Mouse (Mus musculus) MEL (cell line): Measurements from ENCODE around the gene Map3k6. TPM values are rescaled to one million over a fixed set of nuclear protein-coding genes. Genes with fewer than 3 reads are reported as not detected.
A peak's percentile ranks its signal among the peaks of the same experiment; 100 is the strongest.

Experiments
- DNase-seq: peaks from one replicate; pipeline ENCODE4 v3.0.0; 2011; ENCODE audit warnings: low read depth, low spot score
- H3K27ac ChIP-seq: 2 replicates; pipeline ENCODE4 v1.5.1; 2012; ENCODE audit warnings: low read depth, mild to moderate bottlenecking, control low read depth, low read length, moderate library complexity; ENCODE audit not compliant: control insufficient read depth
- H3K27me3 ChIP-seq, 2 experiments: fragments of 150-350 bp in 1 of 2; sonication (generic) in 1 of 2; 2 replicates each; pipeline ENCODE4 v1.6.1; 2012; ENCODE audit warnings: low read length in 2 of 2, mild to moderate bottlenecking in 2 of 2, improper control_type of control experiment in 1 of 2, moderate library complexity in 1 of 2; ENCODE audit not compliant: insufficient read depth in 2 of 2, control insufficient read depth in 1 of 2
- H3K36me3 ChIP-seq, 2 experiments: 2 replicates each; pipeline ENCODE4 v1.6.1; 2012 to 2014; ENCODE audit warnings: low read length in 2 of 2, improper control_type of control experiment in 1 of 2, inconsistent platforms in 1 of 2, mild to moderate bottlenecking in 1 of 2; ENCODE audit not compliant: insufficient read depth in 2 of 2, control insufficient read depth in 1 of 2
- H3K4me1 ChIP-seq, 2 experiments: fragments of 150-350 bp in 1 of 2; sonication (generic) in 1 of 2; 2 replicates each; pipeline ENCODE4 v1.6.1; 2012; ENCODE audit warnings: low read length in 2 of 2, improper control_type of control experiment in 1 of 2, mild to moderate bottlenecking in 1 of 2; ENCODE audit not compliant: insufficient read depth in 2 of 2, control insufficient read depth in 1 of 2
- H3K4me3 ChIP-seq, 2 experiments: fragments of 150-350 bp in 1 of 2; sonication (generic) in 1 of 2; 2 replicates each; pipeline ENCODE4 v1.5.1; 2012; ENCODE audit warnings: low read depth in 2 of 2, low read length in 2 of 2, mild to moderate bottlenecking in 2 of 2, moderate library complexity in 2 of 2, control low read depth in 1 of 2, improper control_type of control experiment in 1 of 2; ENCODE audit not compliant: control insufficient read depth in 1 of 2, insufficient read depth in 1 of 2
- H3K79me2 ChIP-seq: 2 replicates; pipeline ENCODE4 v1.6.1; 2012; ENCODE audit warnings: mild to moderate bottlenecking, low read length, moderate library complexity; ENCODE audit not compliant: control insufficient read depth, poor library complexity, insufficient read depth
- H3K9ac ChIP-seq: 2 replicates; pipeline ENCODE4 v1.6.1; 2012; ENCODE audit warnings: low read depth, mild to moderate bottlenecking, control low read depth, low read length, moderate library complexity; ENCODE audit not compliant: control insufficient read depth, poor library complexity, severe bottlenecking
- H3K9me3 ChIP-seq: fragments of 150-350 bp; sonication (generic); replicated peaks from 2 replicates; pipeline ENCODE4 v1.6.1; 2012; ENCODE audit warnings: mild to moderate bottlenecking, low read length, improper control_type of control experiment, moderate library complexity; ENCODE audit not compliant: insufficient read depth
- CHD1 ChIP-seq: IDR thresholded peaks from 2 replicates; pipeline ENCODE4 v1.6.1; 2012; ENCODE audit warnings: low read depth, mild to moderate bottlenecking, inconsistent platforms, low read length, improper control_type of control experiment
- E2F4 ChIP-seq: IDR thresholded peaks from 2 replicates; pipeline ENCODE4 v1.6.1; 2011; ENCODE audit warnings: low read depth, low read length, improper control_type of control experiment, borderline replicate concordance
- ELF1 ChIP-seq: IDR thresholded peaks from 2 replicates; pipeline ENCODE4 v1.6.1; 2014; ENCODE audit warnings: low read depth, mild to moderate bottlenecking, inconsistent platforms, low read length, improper control_type of control experiment, moderate library complexity
- EP300 ChIP-seq, 2 experiments: IDR thresholded peaks; 2 replicates each; pipeline ENCODE4 v1.6.1; 2011; ENCODE audit warnings: improper control_type of control experiment in 2 of 2, low read length in 2 of 2, low read depth in 1 of 2, mild to moderate bottlenecking in 1 of 2
- ETS1 ChIP-seq: IDR thresholded peaks from 2 replicates; pipeline ENCODE4 v1.6.1; 2012; ENCODE audit warnings: low read depth, mild to moderate bottlenecking, inconsistent platforms, low read length, improper control_type of control experiment, moderate library complexity
- GATA1 ChIP-seq: IDR thresholded peaks from 2 replicates; pipeline ENCODE4 v1.6.1; 2011; ENCODE audit warnings: low read depth, low read length, improper control_type of control experiment
- HCFC1 ChIP-seq: IDR thresholded peaks from 2 replicates; pipeline ENCODE4 v1.6.1; 2012; ENCODE audit warnings: low read depth, mild to moderate bottlenecking, inconsistent platforms, low read length, improper control_type of control experiment, moderate library complexity
- JUND ChIP-seq: IDR thresholded peaks from 2 replicates; pipeline ENCODE4 v1.6.1; 2011; ENCODE audit warnings: low read depth, mild to moderate bottlenecking, improper control_type of control experiment, low read length
- MAFK ChIP-seq: IDR thresholded peaks from 2 replicates; pipeline ENCODE4 v1.6.1; 2011; ENCODE audit warnings: low read depth, mild to moderate bottlenecking, low read length, improper control_type of control experiment, borderline replicate concordance
- MAX ChIP-seq: IDR thresholded peaks from 2 replicates; pipeline ENCODE4 v1.6.1; 2011; ENCODE audit warnings: low read length, improper control_type of control experiment
- MAZ ChIP-seq: IDR thresholded peaks from 2 replicates; pipeline ENCODE4 v1.6.1; 2012; ENCODE audit warnings: low read depth, mild to moderate bottlenecking, inconsistent platforms, low read length, improper control_type of control experiment
- MEF2A ChIP-seq: IDR thresholded peaks from 2 replicates; pipeline ENCODE4 v1.6.1; 2014; ENCODE audit warnings: low read depth, mild to moderate bottlenecking, inconsistent platforms, low read length, improper control_type of control experiment; ENCODE audit not compliant: poor library complexity, insufficient replicate concordance, severe bottlenecking; ENCODE audit errors: extremely low read depth
- MXI1 ChIP-seq: IDR thresholded peaks from 2 replicates; pipeline ENCODE4 v1.6.1; 2011; ENCODE audit warnings: mild to moderate bottlenecking, low read depth, low read length, improper control_type of control experiment
- MYB ChIP-seq: IDR thresholded peaks from 2 replicates; pipeline ENCODE4 v1.6.1; 2011; ENCODE audit warnings: mild to moderate bottlenecking, low read depth, low read length, improper control_type of control experiment
- MYC ChIP-seq: IDR thresholded peaks from 2 replicates; pipeline ENCODE4 v1.6.1; 2011; ENCODE audit warnings: low read depth, mild to moderate bottlenecking, low read length, improper control_type of control experiment, moderate library complexity
- NELFE ChIP-seq: IDR thresholded peaks from 2 replicates; pipeline ENCODE4 v1.6.1; 2011; ENCODE audit warnings: low read depth, low read length, improper control_type of control experiment
- POLR2A ChIP-seq, 2 experiments: IDR thresholded peaks; 2 replicates each; pipeline ENCODE4 v1.6.1; 2011 to 2012; ENCODE audit warnings: low read length in 2 of 2, mild to moderate bottlenecking in 2 of 2, control low read depth in 1 of 2, improper control_type of control experiment in 1 of 2, low read depth in 1 of 2, moderate library complexity in 1 of 2; ENCODE audit not compliant: control insufficient read depth in 1 of 2, insufficient read depth in 1 of 2, poor library complexity in 1 of 2
- POLR2AphosphoS2 ChIP-seq: IDR thresholded peaks from 2 replicates; pipeline ENCODE4 v1.6.1; 2011; ENCODE audit warnings: low read length, improper control_type of control experiment
- POLR2AphosphoS5 ChIP-seq: IDR thresholded peaks from 2 replicates; pipeline ENCODE4 v1.6.1; 2012; ENCODE audit warnings: low read depth, borderline replicate concordance, mild to moderate bottlenecking, inconsistent platforms, low read length, moderate library complexity, mixed read lengths
- RCOR1 ChIP-seq: IDR thresholded peaks from 2 replicates; pipeline ENCODE4 v1.6.1; 2012; ENCODE audit warnings: low read depth, mild to moderate bottlenecking, inconsistent platforms, low read length, improper control_type of control experiment
- SIN3A ChIP-seq: IDR thresholded peaks from 2 replicates; pipeline ENCODE4 v1.6.1; 2012; ENCODE audit warnings: low read length, improper control_type of control experiment, inconsistent platforms
- SMC3 ChIP-seq: IDR thresholded peaks from 2 replicates; pipeline ENCODE4 v1.6.1; 2011; ENCODE audit warnings: low read depth, low read length, improper control_type of control experiment
- TAL1 ChIP-seq: IDR thresholded peaks from 2 replicates; pipeline ENCODE4 v1.6.1; 2012; ENCODE audit warnings: mild to moderate bottlenecking, inconsistent platforms, low read length, moderate library complexity, mixed read lengths
- TBP ChIP-seq: IDR thresholded peaks from 2 replicates; pipeline ENCODE4 v1.8.0; 2011; ENCODE audit warnings: low read depth, low read length, improper control_type of control experiment
- TCF12 ChIP-seq: IDR thresholded peaks from 2 replicates; pipeline ENCODE4 v1.6.1; 2014; ENCODE audit warnings: low read depth, mild to moderate bottlenecking, inconsistent platforms, low read length, improper control_type of control experiment, moderate library complexity
- UBTF ChIP-seq: IDR thresholded peaks from 2 replicates; pipeline ENCODE4 v1.6.1; 2012; ENCODE audit warnings: low read depth, mild to moderate bottlenecking, inconsistent platforms, low read length, improper control_type of control experiment, moderate library complexity, borderline replicate concordance; ENCODE audit not compliant: insufficient read depth
- USF1 ChIP-seq: IDR thresholded peaks from 2 replicates; pipeline ENCODE4 v1.6.1; 2014; ENCODE audit warnings: low read depth, mild to moderate bottlenecking, inconsistent platforms, low read length, improper control_type of control experiment, moderate library complexity
- USF2 ChIP-seq, 2 experiments: IDR thresholded peaks; 2 replicates each; pipeline ENCODE4 v1.6.1; 2011 to 2012; ENCODE audit warnings: improper control_type of control experiment in 2 of 2, low read length in 2 of 2, borderline replicate concordance in 1 of 2, inconsistent platforms in 1 of 2, low read depth in 1 of 2, mild to moderate bottlenecking in 1 of 2; ENCODE audit not compliant: insufficient read depth in 1 of 2
- ZC3H11A ChIP-seq: IDR thresholded peaks from 2 replicates; pipeline ENCODE4 v1.6.1; 2012; ENCODE audit warnings: low read depth, mild to moderate bottlenecking, inconsistent platforms, low read length, improper control_type of control experiment
- ZKSCAN1 ChIP-seq: IDR thresholded peaks from 2 replicates; pipeline ENCODE4 v1.6.1; 2012; ENCODE audit warnings: low read depth, mild to moderate bottlenecking, inconsistent platforms, low read length, improper control_type of control experiment, moderate library complexity
- ZMIZ1 ChIP-seq: IDR thresholded peaks from 2 replicates; pipeline ENCODE4 v1.6.1; 2012; ENCODE audit warnings: low read depth, mild to moderate bottlenecking, inconsistent platforms, low read length, improper control_type of control experiment, moderate library complexity
- polyA plus RNA-seq, 2 experiments: library from polyadenylated mRNA; stranded (reverse) in 1 of 2; unstranded in 1 of 2; fragments of >175 nt in 1 of 2; fragments of >200 nt in 1 of 2; gene quantifications; 2 replicates each; pipeline versions ENCODE4 v1.2.1 to v1.2.4; 2012; ENCODE audit warnings: low replicate concordance in 2 of 2, low read depth in 1 of 2; ENCODE audit not compliant: insufficient read length in 2 of 2, insufficient read depth in 1 of 2, missing spikeins in 1 of 2
- total RNA-seq: library from RNA; depleted of rRNA; stranded (reverse); fragments of 300-350 nt; gene quantifications from 2 replicates; pipeline ENCODE4 v1.2.3, GENCODE M21; 2012

Gene Map3k6
- total and polyA plus RNA-seq, 3 experiments, result 19.1 to 21.9 TPM; not detected in 1

DNA sequence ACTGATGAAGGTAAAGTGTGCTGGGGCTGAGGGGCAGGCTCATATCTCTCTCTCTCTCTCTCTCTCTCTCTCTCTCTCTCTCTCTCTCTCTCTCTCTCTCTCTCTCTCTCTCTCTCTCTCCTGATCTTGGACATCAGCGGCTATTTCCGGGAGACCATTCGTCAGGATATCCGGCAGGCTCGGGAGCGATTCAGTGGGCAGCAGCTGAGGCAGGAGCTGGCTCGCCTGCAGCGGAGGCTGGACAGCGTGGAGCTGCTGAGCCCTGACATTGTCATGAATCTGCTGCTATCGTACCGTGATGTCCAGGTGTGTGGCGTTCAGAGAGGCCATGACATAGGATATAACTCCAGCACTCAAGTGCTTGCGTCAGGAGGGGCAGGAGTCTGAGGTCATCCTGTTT is 2.9 kb downstream of the Map3k6 start:
- no peak for DNase-seq
- peaks cover 8% of the 10 kb centered on the region for H3K79me2 ChIP-seq
- H3K4me1 ChIP-seq, result peaks cover 10 to 78% of the 10 kb centered on the region in 2 experiments
- no peak overlapping the region for H3K4me3 ChIP-seq
- no peaks in the 10 kb centered on the region for H3K9me3 ChIP-seq
- H3K27me3 ChIP-seq, result no peaks in the 10 kb centered on the region
- peaks cover 0 to 52% of the 10 kb centered on the region in 2 experiments; a peak in 2 of 4 replicates for H3K36me3 ChIP-seq
- H3K9ac ChIP-seq, result peak overlapping the region; percentile 1
- TF ChIP-seq USF1, result no peak
- no peak for TF ChIP-seq TBP
- TF ChIP-seq MAX, result no peak
- no peak for TF ChIP-seq MYB
- TF ChIP-seq USF2 (IDR thresholded peaks at IDR 0.05; ENCODE audit: borderline replicate concordance in 1 of 2, insufficient read depth in 1 of 2, low read depth in 1 of 2, low read length in 2 of 2), result no peak
- TF ChIP-seq MAZ, result no peak
- H3K27ac ChIP-seq, result peak overlapping the region; percentile 81

DNA sequence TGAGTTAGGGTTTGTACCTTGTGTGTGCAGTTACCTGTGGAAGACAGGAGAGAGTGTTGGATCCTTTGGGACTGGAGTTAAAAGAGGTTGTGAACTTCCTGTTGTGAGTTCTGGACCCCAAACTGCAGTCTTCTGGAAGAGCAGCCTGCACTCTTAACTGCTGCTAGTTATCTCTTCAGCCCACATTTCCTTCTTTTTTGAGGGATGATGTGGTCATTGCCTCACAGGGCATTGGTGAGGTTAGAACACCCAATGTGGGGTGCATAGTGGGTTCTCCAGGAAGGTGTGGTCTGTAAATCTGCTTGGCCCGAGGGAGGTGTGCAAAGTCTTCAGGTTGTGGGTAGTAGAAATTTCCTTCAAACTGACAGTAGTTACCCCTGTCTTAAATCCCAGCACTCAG is 3.7 kb downstream of the Map3k6 start:
- TF ChIP-seq MEF2A, result no peak
- no peak for TF ChIP-seq UBTF
- no peak for TF ChIP-seq ZKSCAN1
- no peak for TF ChIP-seq SMC3
- TF ChIP-seq TAL1, result peak; percentile 84
- peak; percentile 65 for TF ChIP-seq SIN3A
- peak; percentile 67 for TF ChIP-seq ETS1
- TF ChIP-seq USF2 (IDR thresholded peaks at IDR 0.05; ENCODE audit: borderline replicate concordance in 1 of 2, insufficient read depth in 1 of 2, low read depth in 1 of 2, low read length in 2 of 2), result no peak
- peak; percentile 59 for TF ChIP-seq MYB
- peak; percentile 26; the same call in 1 of the 2 replicates for TF ChIP-seq ELF1
- peak; percentile 60; the same call in 1 of the 2 replicates for TF ChIP-seq RCOR1
- peak; percentile 79 for TF ChIP-seq GATA1
- no peak for TF ChIP-seq MAFK
- no peak for TF ChIP-seq NELFE
- TF ChIP-seq TCF12, result peak; percentile 89
- TF ChIP-seq TBP, result peak; percentile 54; the same call in 1 of the 2 replicates
- TF ChIP-seq EP300 (IDR thresholded peaks at IDR 0.05; ENCODE audit: low read depth in 1 of 2, low read length in 2 of 2), result peak; percentile 88 to 92
- no peak for TF ChIP-seq ZC3H11A
- peak; percentile 69; the same call in 1 of the 2 replicates for TF ChIP-seq MYC
- TF ChIP-seq CHD1, result no peak
- no peak; the same call in 1 of the 2 replicates for TF ChIP-seq MXI1
- no peak for TF ChIP-seq JUND
- no peak for TF ChIP-seq E2F4
- TF ChIP-seq POLR2AphosphoS5, result no peak
- no peak for TF ChIP-seq POLR2AphosphoS2
- no peak; the same call in 1 of the 2 replicates for TF ChIP-seq HCFC1
- peak in 1 of 2 experiments; percentile 30; a peak in 1 of 4 replicates for TF ChIP-seq POLR2A (IDR thresholded peaks at IDR 0.05; ENCODE audit: control insufficient read depth in 1 of 2, insufficient read depth in 1 of 2, low read depth in 1 of 2, low read length in 2 of 2, poor library complexity in 1 of 2)
- TF ChIP-seq ZMIZ1, result no peak
- no peak overlapping the region for H3K4me3 ChIP-seq
- peaks cover 10 to 75% of the 10 kb centered on the region in 2 experiments for H3K4me1 ChIP-seq
- peak overlapping the region; percentile 81 for H3K27ac ChIP-seq
- peak overlapping the region; percentile 32 for H3K9ac ChIP-seq
- peak; percentile 75 for DNase-seq
- no peaks in the 10 kb centered on the region for H3K27me3 ChIP-seq
- H3K9me3 ChIP-seq, result no peaks in the 10 kb centered on the region
- peaks cover 0 to 56% of the 10 kb centered on the region in 2 experiments; a peak in 2 of 4 replicates for H3K36me3 ChIP-seq
- peaks cover 8% of the 10 kb centered on the region for H3K79me2 ChIP-seq
